Mouse (Mus musculus) hindlimb bud, embryonic 11.5 days (tissue): ENCODE results near the gene B4galnt3.
A peak's percentile ranks its signal among the peaks of the same experiment; 100 is the strongest.
"Not testable (repeated sequence)": the region's sequence is repeated elsewhere in the genome, so short reads cannot be mapped to it uniquely, and the experiment has no call there.

Experiments used
- DNase-seq: peaks from one replicate; pipeline ENCODE4 v3.0.0-alpha.2; 2012; ENCODE audit warnings: low read depth, low spot score; ENCODE audit errors: extremely low spot score

Gene B4galnt3

DNA sequence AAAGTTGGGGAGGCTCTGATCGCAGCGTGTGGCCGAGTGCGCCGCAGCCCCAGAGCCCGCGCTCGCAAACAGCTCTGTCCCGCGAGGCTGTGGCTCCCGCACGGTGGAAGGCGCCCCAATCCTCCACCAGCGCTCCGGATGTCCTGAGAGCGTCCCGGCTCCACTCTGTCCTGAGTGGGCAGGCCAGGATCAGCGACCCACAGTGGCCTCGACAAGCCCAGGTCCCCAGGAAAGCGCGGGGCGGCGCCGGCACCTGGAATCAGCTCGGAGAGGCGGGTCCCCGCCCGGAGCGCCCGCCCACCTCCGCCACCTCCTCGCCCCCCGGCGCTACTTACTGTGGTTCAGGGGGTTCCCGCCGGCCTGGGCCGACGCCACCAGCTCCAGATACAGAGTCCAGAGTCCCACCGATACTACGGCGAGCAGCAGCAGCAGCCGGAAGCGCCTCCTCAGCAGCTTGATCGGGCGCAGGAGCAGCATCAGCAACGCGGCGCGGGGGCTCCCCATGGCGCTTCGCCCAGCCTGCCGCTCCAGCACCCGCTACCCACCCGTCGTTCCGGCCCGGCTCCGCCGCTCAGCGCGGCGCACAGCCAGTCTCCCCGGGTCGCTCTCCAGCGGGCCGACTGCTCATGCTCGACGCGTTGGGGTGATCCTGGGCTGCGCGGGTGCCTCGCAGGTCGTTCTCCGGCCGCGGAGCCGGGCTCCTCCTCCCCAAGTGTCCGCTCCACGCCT lies at the start of gene B4galnt3, which contains the start of gene D330020A13Rik:
B4galnt3 (minus strand) TSS at position 504 of the 729 bp plus-strand sequence.
D330020A13Rik (plus strand) TSS at position 309 of the 729 bp plus-strand sequence.
- DNase-seq = no peak

GRCm38 (mm10) chr6:120343992-120344391 lies 49.6 kb upstream of the B4galnt3 start:
- no peak for DNase-seq

DNA sequence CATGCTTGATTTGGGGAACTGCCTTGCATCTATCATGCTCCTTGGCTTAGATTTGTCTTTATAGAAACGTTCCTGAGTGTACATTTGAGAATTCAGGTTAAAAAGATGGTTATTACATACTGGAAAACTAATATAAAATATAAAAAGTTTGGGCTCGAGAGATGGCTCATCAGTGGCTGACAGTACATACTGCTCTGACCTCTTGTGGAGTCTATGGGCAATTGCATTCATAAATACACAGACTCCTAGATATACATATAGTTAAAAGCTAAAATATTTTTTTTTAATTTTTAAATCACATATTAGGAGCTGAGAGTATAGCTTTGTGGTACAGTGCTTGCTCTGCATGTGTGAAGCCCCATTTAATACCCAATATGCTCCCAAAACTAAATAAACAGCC lies 38.0 kb upstream of the B4galnt3 start:
- no peak for DNase-seq

DNA sequence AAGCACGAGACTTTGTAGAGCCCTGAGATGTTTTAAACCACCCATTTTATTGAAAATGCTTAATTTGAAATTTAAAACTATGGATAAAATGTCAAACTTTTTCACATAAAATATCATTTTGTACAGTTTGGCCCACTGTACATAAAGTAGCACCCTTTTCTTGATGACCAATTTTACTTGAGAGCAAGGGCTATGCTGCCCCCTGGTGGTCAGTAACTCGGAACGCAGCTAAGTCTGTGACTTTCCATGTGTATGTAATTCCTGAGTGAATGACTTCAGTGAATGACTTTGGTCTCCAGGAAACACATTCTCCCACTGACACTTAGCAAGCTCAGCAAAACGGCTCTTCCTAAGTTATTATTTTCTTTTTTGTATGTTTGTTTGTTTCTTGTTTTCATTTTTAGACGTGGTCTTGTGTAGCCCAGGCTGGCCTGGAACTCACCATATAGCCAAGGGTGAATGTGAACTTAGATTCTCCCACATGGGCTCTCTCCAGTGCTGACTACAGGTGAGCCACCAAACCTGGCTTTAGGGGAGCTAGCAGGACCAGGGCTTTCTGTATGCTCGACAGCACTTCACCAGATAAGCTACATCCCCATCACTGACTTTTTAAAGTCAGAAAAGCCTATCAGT lies 30.1 kb upstream of the B4galnt3 start:
- DNase-seq = peak; percentile 79

DNA sequence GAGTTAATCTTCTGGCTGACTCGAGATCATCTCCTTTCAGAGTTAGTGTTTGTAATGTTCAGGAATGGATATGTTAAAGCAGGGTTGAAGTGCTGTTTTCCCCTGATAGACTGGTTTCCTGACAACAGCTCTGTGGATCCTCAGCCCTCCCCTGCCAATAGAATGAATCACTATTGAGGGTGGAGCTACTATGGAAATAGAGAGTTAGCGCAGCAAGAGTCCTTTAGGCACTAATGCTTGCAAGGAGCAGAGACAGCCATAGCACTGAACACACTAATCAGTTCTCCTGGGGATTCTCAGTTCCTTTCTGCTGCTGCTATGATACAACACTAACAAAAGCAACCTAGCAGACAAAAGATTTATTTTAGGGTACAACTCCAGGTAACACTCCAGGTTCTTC lies 26.0 kb upstream of the B4galnt3 start:
- DNase-seq = no peak

- DNase-seq = no peak
Observed at GRCm38 (mm10) chr6:120319129-120319528, 24.8 kb upstream of the B4galnt3 start.

- no peak for DNase-seq
Observed at GRCm38 (mm10) chr6:120318303-120318940, 24.1 kb upstream of the B4galnt3 start.

- no peak for DNase-seq
Observed at GRCm38 (mm10) chr6:120312443-120312842, 18.1 kb upstream of the B4galnt3 start.

GRCm38 (mm10) chr6:120309787-120310186 lies 15.4 kb upstream of the B4galnt3 start:
- no peak for DNase-seq

- DNase-seq = no peak
Observed at GRCm38 (mm10) chr6:120309338-120309737, 15.0 kb upstream of the B4galnt3 start.

DNA sequence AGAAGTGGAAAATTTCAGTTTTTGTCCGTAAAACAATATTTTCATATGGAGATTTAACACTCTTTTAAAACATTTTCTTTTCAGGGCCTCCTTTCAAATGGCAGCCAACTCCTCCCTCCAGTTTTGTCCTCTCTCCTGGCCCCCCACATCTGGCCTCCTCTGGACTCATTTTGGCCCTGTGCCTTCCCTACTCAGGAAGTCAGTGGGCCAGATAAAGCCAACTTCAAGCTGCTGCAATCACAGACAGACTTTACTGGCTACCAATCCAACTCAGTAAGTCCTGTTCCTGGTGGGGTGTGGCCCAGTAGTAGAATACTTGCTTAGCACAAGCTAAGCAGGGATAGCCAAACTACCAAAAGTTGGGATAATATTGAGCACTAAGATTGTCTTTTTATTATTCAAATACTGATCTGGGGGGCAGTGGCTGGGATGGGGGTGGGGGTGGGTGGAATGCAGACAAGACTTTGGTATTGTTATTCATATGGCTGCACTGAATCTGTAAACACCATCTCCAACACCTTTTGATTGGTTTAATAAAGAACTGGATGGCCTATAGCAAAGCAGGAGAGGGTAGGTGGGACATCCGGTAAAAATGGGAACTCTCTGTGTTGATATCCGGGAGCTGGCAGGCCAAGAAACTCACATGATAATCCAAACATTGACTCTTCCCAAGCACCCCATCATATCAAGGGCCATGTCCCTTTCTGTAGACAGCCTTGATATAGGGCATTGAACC lies 12.7 kb upstream of the B4galnt3 start:
- no peak for DNase-seq

GRCm38 (mm10) chr6:120302755-120303316 lies 8.5 kb upstream of the B4galnt3 start:
- no peak for DNase-seq

DNA sequence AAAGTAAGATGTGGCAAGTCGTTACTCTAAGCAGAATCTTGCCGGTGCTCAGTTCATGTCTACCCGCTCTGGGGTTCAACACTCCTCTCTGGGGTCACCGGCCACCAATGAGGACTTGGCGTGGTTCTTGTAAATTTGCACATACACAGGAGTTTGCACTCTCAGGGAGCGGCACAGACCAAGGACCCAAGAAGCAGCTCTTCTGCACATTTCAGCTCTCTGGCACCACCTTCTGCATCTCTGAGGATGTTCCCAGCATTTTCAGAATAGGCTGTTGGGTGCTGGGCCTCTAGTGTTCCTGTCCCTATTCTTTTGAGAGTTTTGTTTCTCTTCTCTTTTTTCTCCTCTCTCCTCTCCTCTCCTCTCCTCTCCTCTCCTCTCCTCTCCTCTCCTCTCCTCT lies 6.8 kb upstream of the B4galnt3 start:
- no peak for DNase-seq

DNA sequence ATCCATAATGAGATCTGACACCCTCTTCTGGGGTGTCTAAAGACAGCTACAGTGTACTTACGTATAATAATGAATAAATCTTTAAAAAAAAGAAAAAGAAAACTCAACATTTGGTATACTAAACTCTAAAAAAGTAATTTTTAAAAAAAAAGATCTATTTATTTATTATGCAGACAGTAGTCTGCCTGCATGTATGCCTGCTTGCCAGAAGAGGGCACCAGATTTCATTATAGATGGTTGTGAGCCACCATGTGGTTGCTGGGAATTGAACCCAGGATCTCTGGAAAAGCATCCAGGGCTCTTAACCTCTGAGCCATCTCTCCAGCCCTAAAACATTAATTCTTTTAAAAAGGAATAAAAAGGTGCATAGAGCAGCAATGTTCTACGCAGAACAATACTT lies 2.2 kb upstream of the B4galnt3 start:
- DNase-seq = not testable (repeated sequence)

GRCm38 (mm10) chr6:120294785-120295133 lies 400 bp upstream of the B4galnt3 start:
- no peak for DNase-seq

DNA sequence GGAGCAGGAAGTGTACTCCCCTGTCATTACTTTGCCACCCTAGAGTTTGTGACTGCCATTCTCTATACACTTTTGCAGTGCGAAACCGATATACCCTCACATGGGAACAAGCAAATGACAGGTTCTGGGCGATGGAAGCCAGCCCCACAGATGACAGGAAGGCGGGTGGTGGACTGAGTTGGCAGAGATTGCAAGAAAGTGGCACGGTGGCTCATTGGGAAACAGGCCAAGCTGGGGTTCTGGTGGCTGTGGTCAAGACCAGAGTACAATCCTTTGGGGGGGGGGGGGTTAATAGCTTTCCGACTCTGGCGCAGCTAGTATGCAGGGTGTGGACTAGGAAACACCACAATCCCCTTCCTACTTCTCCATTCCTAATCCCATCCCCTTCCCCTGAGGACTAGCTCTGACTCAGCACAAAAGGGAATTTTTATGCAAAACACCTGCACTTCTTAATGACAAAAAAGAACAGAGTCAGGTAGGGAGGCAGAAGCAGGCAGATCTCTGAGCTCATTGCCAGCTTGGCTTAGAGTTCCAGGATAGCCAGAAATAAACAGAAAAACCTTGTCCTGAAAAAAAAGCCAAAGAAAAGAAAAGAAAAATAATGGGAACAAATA lies 2.9 kb downstream of the B4galnt3 start:
- no peak for DNase-seq

DNA sequence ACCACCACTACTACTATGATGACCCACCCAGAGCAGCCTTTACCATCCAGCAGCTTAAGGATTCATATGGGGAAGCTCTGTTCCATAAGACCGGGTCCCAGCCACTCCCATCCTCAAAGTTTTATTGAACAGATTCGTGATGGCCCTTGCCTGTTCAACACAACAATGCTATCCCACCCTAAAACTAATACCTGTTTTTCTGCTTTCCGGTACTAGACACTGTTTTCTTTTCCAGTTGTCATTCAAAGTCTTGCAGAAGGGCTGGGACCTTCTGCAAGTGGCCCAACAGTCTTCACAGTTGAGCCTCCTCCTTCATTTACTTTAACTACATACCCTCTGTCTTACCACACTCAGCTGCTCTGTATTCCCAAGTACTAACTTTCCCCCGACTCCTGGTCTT lies 4.9 kb downstream of the B4galnt3 start:
- no peak for DNase-seq

- DNase-seq = no peak
Observed at GRCm38 (mm10) chr6:120288541-120288940, 5.8 kb downstream of the B4galnt3 start.

GRCm38 (mm10) chr6:120287279-120287678 lies 7.1 kb downstream of the B4galnt3 start:
- DNase-seq = no peak

GRCm38 (mm10) chr6:120276874-120277449 lies 17.4 kb downstream of the B4galnt3 start:
- DNase-seq = no peak
